Mouse (Mus musculus) megakaryocyte progenitor cell, adult 5-6 weeks (primary cell): Measurements from ENCODE around the gene Pibf1. TPM values are rescaled to one million over a fixed set of nuclear protein-coding genes. Genes with fewer than 3 reads are reported as not detected.

Source experiments
- total RNA-seq, 2 experiments: library from RNA; stranded (forward) in 1 of 2; stranded (reverse) in 1 of 2; fragments of 157-497, 149-512 nt in 1 of 2; fragments of 200-1000 nt in 1 of 2; gene quantifications; 2 replicates each; pipeline versions ENCODE4 v1.2.3 to v1.2.4; 2015 to 2017

The Pibf1 gene
- total RNA-seq, 2 experiments from 2014 or later: 30.9 to 38.4 TPM

Other genes with a start within 250 kb of the Pibf1 start
- gene Rpl36a-ps1, start 105.1 kb upstream of the Pibf1 start, total RNA-seq (2015): 40.1 and 57.4 TPM in 2 replicates
- 14.5 and 14.6 TPM in 2 replicates for gene Rpl36a-ps1, start 105.1 kb upstream of the Pibf1 start, total RNA-seq (2017)
- gene Mzt1, start 53.3 kb upstream of the Pibf1 start, total RNA-seq (2015): 80.3 and 85.5 TPM in 2 replicates
- gene Mzt1, start 53.3 kb upstream of the Pibf1 start, total RNA-seq (2017): 34.1 and 39.4 TPM in 2 replicates
- 46.1 and 53.0 TPM in 2 replicates for gene Bora, start 53.2 kb upstream of the Pibf1 start, total RNA-seq (2015)
- gene Bora, start 53.2 kb upstream of the Pibf1 start, total RNA-seq (2017): 45.9 and 56.2 TPM in 2 replicates
- 47.7 and 52.3 TPM in 2 replicates for gene Dis3, start 346 bp downstream of the Pibf1 start, total RNA-seq (2015)
- 60.2 and 77.1 TPM in 2 replicates for gene Dis3, start 346 bp downstream of the Pibf1 start, total RNA-seq (2017)
- gene Klf5, start 199.3 kb downstream of the Pibf1 start, total RNA-seq (2015): 2.4 and 3.6 TPM in 2 replicates
- 1.2 and 1.5 TPM in 2 replicates for gene Klf5, start 199.3 kb downstream of the Pibf1 start, total RNA-seq (2017)